Mouse (Mus musculus): ENCODE measurements around the gene Msrb2. TPM values are rescaled to one million over a fixed set of nuclear protein-coding genes. Genes with fewer than 3 reads are reported as not detected.
A peak's percentile ranks its signal among the peaks of the same experiment; 100 is the strongest.

Gene Msrb2
- 9.7 and 9.9 TPM in 2 replicates for polyA plus RNA-seq (2014; fragmentation: Nextera tagmentation; extraction: Ambion mirVana)

GRCm38 (mm10) chr2:19371390-19372158, at the start of gene Msrb2:
Gene Msrb2, plus strand, starts transcription at chr2:19371440.
- ATAC-seq = peak; percentile 88
- 2% methylated on average over 39 of the region's 39 CpGs for WGBS
- peak; percentile 64 for DNase-seq (ENCODE audit: low spot score)
- H3K36me3 ChIP-seq (ENCODE audit: control insufficient read depth, insufficient read depth, low read length) = no peaks in the 10 kb centered on the region
- H3K9me3 ChIP-seq (replicated peaks; ENCODE audit: control insufficient read depth, low read length) = no peaks in the 10 kb centered on the region
- no peak within 1 kb of the TSS for H3K27ac ChIP-seq (ENCODE audit: low read depth, low read length)
- no peaks in the 10 kb centered on the region for H3K27me3 ChIP-seq (replicated peaks; ENCODE audit: control insufficient read depth, insufficient read depth, low read length)
- H3K4me3 ChIP-seq (ENCODE audit: low read depth, low read length) = peak within 1 kb of the TSS; percentile 59
- no peaks in the 10 kb centered on the region for H3K4me1 ChIP-seq (ENCODE audit: control insufficient read depth, insufficient read depth, low read length)
- H3K4me2 ChIP-seq (ENCODE audit: low read length) = peak within 1 kb of the TSS; percentile 63
- H3K9ac ChIP-seq (ENCODE audit: low read length) = peak within 1 kb of the TSS; percentile 67

DNA sequence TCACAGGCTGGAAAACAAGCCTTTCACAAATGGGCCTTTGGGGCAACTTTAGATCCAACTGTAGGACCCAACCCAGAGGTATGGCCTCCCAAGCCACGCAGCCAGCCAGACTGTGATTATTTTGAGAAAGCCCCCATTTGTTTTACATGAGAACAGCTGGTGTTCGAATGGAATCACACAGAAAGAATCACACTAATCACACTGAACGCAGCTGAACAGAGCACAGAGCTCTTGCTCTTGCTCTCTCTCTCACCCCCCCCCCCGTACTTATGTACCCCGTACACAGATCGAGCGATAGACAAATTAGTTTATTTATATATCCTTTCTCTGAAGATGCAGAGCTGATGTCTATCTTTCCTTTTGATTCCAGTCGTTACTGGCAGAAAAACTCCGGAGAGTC, 48.8 kb upstream of the Msrb2 start:
- 67% methylated on average over 9 of the region's 9 CpGs for WGBS
- DNase-seq (ENCODE audit: low spot score) = peak; percentile 29
- H3K9me3 ChIP-seq (replicated peaks; ENCODE audit: control insufficient read depth, low read length) = no peaks in the 10 kb centered on the region
- H3K4me1 ChIP-seq (ENCODE audit: control insufficient read depth, insufficient read depth, low read length) = no peaks in the 10 kb centered on the region
- no peaks in the 10 kb centered on the region for H3K36me3 ChIP-seq (ENCODE audit: control insufficient read depth, insufficient read depth, low read length)
- no peak overlapping the region for H3K9ac ChIP-seq (ENCODE audit: low read length)
- H3K4me3 ChIP-seq (ENCODE audit: low read depth, low read length) = no peak overlapping the region
- no peak overlapping the region for H3K4me2 ChIP-seq (ENCODE audit: low read length)
- peak; percentile 23; the same call in 1 of the 2 replicates for ATAC-seq
- no peaks in the 10 kb centered on the region for H3K27me3 ChIP-seq (replicated peaks; ENCODE audit: control insufficient read depth, insufficient read depth, low read length)
- no peak overlapping the region for H3K27ac ChIP-seq (ENCODE audit: low read depth, low read length)

- Histone ChIP-seq H3K9me3 (replicated peaks; ENCODE audit: control insufficient read depth, low read length) (no peaks in the 10 kb centered on the region), H3K27ac (ENCODE audit: low read depth, low read length) (no peak overlapping the region), H3K27me3 (replicated peaks; ENCODE audit: control insufficient read depth, insufficient read depth, low read length) (no peaks in the 10 kb centered on the region), H3K4me2 (ENCODE audit: low read length) (no peak overlapping the region), H3K36me3 (ENCODE audit: control insufficient read depth, insufficient read depth, low read length) (no peaks in the 10 kb centered on the region), H3K4me3 (ENCODE audit: low read depth, low read length) (no peak overlapping the region), H3K9ac (ENCODE audit: low read length) (no peak overlapping the region), H3K4me1 (ENCODE audit: control insufficient read depth, insufficient read depth, low read length) (no peaks in the 10 kb centered on the region)
- WGBS = 79% methylated on average over 1 of the region's 1 CpGs
- DNase-seq (ENCODE audit: low spot score) = no peak
- no peak for ATAC-seq
Measured at GRCm38 (mm10) chr2:19326376-19326775, 44.9 kb upstream of the Msrb2 start.

DNA sequence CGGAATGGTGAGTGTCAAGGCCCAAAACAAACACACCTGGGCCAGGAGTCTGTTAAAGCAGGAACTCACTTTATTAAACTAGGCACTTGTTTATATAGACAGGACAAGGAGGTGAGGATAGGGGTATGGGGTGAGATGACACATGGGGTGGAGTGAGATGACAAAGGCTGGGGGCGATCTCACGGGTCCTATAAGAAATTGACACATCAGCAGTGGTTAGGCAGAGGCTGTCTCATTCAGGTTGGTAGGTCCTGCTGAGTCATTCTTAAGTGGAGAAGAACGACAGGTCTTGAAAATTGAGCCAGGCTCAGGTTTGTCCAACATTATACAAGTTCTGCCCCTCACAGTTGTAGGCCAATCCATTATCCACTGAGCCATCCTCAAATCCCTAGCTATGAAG, 43.4 kb upstream of the Msrb2 start:
- no peak overlapping the region for H3K4me3 ChIP-seq (ENCODE audit: low read depth, low read length)
- no peaks in the 10 kb centered on the region for H3K9me3 ChIP-seq (replicated peaks; ENCODE audit: control insufficient read depth, low read length)
- H3K36me3 ChIP-seq (ENCODE audit: control insufficient read depth, insufficient read depth, low read length) = no peaks in the 10 kb centered on the region
- no peak overlapping the region for H3K9ac ChIP-seq (ENCODE audit: low read length)
- 74% methylated on average over 4 of the region's 4 CpGs for WGBS
- ATAC-seq (no peak), DNase-seq (ENCODE audit: low spot score) (no peak)
- no peaks in the 10 kb centered on the region for H3K27me3 ChIP-seq (replicated peaks; ENCODE audit: control insufficient read depth, insufficient read depth, low read length)
- H3K4me2 ChIP-seq (ENCODE audit: low read length) = no peak overlapping the region
- no peak overlapping the region for H3K27ac ChIP-seq (ENCODE audit: low read depth, low read length)
- no peaks in the 10 kb centered on the region for H3K4me1 ChIP-seq (ENCODE audit: control insufficient read depth, insufficient read depth, low read length)

GRCm38 (mm10) chr2:19343901-19344635, 27.2 kb upstream of the Msrb2 start:
- DNase-seq (ENCODE audit: low spot score) = peak; percentile 29
- Histone ChIP-seq H3K4me2 (ENCODE audit: low read length) (peak overlapping the region; percentile 31; the same call in 1 of the 2 replicates), H3K4me1 (ENCODE audit: control insufficient read depth, insufficient read depth, low read length) (no peaks in the 10 kb centered on the region), H3K27me3 (replicated peaks; ENCODE audit: control insufficient read depth, insufficient read depth, low read length) (no peaks in the 10 kb centered on the region), H3K9ac (ENCODE audit: low read length) (no peak overlapping the region), H3K36me3 (ENCODE audit: control insufficient read depth, insufficient read depth, low read length) (no peaks in the 10 kb centered on the region), H3K27ac (ENCODE audit: low read depth, low read length) (no peak overlapping the region), H3K4me3 (ENCODE audit: low read depth, low read length) (peak overlapping the region; percentile 13; the same call in 1 of the 2 replicates), H3K9me3 (replicated peaks; ENCODE audit: control insufficient read depth, low read length) (no peaks in the 10 kb centered on the region)
- peak; percentile 65 for ATAC-seq
- 48% methylated on average over 10 of the region's 10 CpGs for WGBS

DNA sequence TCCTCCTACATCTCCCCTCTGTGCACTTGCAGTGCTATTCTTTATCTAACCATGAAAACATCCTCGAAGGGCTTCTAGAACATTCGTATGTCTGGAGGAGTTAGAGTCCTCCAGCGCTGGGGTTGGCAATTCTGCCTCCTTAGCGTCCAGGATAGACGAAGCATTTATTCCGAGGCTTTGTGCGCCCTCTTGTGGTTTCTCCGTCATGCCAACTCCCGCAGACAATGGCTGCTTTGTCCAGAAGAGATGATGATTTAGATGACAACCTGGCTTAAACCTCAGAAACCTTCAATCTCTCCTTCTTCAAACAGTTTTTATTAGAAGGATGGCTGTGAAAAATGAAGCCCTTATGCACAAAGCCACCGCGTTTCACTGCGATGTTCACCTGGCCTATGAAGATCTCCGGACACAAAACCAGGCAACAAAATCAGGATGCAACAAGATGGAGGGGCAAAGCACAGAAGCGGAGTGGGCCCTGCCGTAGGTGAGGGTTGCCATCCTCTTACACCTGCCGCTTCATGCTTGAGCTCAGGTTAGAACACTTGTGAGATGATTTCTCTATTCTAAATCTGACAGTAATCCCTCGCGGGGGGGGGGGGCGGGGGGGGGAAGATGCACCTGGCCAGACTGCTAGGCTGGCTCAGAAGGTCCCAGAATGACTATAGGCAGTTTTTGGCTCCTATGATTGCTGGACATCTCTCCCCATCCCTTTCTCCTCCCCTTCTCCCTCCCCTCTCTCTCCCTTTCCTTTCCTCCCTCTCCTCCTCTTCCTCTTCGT, 26.4 kb upstream of the Msrb2 start:
- WGBS = 29% methylated on average over 19 of the region's 20 CpGs
- Histone ChIP-seq H3K9ac (ENCODE audit: low read length) (peak overlapping the region; percentile 47; the same call in 1 of the 2 replicates), H3K4me3 (ENCODE audit: low read depth, low read length) (peak overlapping the region; percentile 13), H3K4me2 (ENCODE audit: low read length) (peak overlapping the region; percentile 31), H3K9me3 (replicated peaks; ENCODE audit: control insufficient read depth, low read length) (no peaks in the 10 kb centered on the region), H3K36me3 (ENCODE audit: control insufficient read depth, insufficient read depth, low read length) (no peaks in the 10 kb centered on the region), H3K27me3 (replicated peaks; ENCODE audit: control insufficient read depth, insufficient read depth, low read length) (no peaks in the 10 kb centered on the region), H3K27ac (ENCODE audit: low read depth, low read length) (no peak overlapping the region), H3K4me1 (ENCODE audit: control insufficient read depth, insufficient read depth, low read length) (no peaks in the 10 kb centered on the region)
- ATAC-seq (peak; percentile 93), DNase-seq (ENCODE audit: low spot score) (peak; percentile 96)

DNA sequence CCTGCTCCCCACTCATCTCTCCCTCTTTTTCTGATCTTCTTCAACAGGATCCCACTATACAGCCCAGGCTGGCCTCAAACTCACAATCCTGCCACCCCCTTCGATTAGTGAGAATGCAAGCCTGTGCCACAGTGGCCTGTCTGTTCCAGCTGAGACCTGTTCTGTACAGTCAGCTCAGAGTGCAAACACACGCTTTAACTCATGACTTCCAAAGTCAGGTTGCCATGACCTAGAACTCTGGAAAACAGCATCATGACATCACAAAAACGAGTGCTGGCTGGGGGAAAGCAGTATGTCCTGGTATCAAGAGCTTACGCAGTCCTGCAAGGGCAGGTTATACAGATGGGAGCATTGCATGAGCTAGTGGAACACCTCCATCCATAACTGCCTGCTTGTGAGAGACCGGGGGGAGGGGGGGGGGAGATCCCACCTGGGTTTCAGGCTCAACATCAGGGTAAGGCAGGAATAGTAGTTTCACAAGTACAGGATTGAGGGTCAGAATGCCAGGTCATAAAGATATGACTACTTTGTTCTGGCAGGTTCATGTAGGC, 25.8 kb upstream of the Msrb2 start:
- Histone ChIP-seq H3K9me3 (replicated peaks; ENCODE audit: control insufficient read depth, low read length) (no peaks in the 10 kb centered on the region), H3K4me1 (ENCODE audit: control insufficient read depth, insufficient read depth, low read length) (no peaks in the 10 kb centered on the region), H3K27ac (ENCODE audit: low read depth, low read length) (no peak overlapping the region), H3K36me3 (ENCODE audit: control insufficient read depth, insufficient read depth, low read length) (no peaks in the 10 kb centered on the region), H3K4me3 (ENCODE audit: low read depth, low read length) (no peak overlapping the region), H3K4me2 (ENCODE audit: low read length) (peak overlapping the region; percentile 31; the same call in 1 of the 2 replicates), H3K27me3 (replicated peaks; ENCODE audit: control insufficient read depth, insufficient read depth, low read length) (no peaks in the 10 kb centered on the region), H3K9ac (ENCODE audit: low read length) (0 out of 2 replicates have a peak overlapping the region, but pooled peaks have one; percentile 47)
- 79% methylated on average over 5 of the region's 5 CpGs for WGBS
- ATAC-seq = peak; percentile 54
- no peak for DNase-seq (ENCODE audit: low spot score)

DNA sequence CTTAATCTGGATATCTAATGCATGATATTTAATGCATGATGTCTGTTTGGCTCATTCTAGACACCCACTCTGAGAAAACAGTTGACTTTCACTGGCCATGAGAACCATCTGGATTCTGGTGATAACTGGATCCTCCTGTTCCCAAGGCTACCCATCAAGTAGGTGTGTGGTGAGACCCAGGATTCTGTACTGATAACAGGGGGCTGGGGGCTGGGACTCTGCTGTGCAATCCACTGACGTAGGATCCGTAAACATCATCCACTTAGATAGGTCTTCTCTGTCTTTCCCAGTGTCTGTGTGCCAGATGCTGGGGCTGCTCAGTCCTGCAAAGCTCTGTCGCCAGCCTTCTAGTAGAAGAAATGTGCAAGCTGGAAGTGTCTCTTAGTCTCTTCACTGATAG, 22.8 kb upstream of the Msrb2 start:
- DNase-seq (ENCODE audit: low spot score) (no peak), ATAC-seq (no peak)
- Histone ChIP-seq H3K4me3 (ENCODE audit: low read depth, low read length) (no peak overlapping the region), H3K36me3 (ENCODE audit: control insufficient read depth, insufficient read depth, low read length) (no peaks in the 10 kb centered on the region), H3K9ac (ENCODE audit: low read length) (no peak overlapping the region), H3K4me2 (ENCODE audit: low read length) (no peak overlapping the region), H3K4me1 (ENCODE audit: control insufficient read depth, insufficient read depth, low read length) (no peaks in the 10 kb centered on the region), H3K27me3 (replicated peaks; ENCODE audit: control insufficient read depth, insufficient read depth, low read length) (no peaks in the 10 kb centered on the region), H3K27ac (ENCODE audit: low read depth, low read length) (no peak overlapping the region), H3K9me3 (replicated peaks; ENCODE audit: control insufficient read depth, low read length) (no peaks in the 10 kb centered on the region)
- 89% methylated on average over 3 of the region's 3 CpGs for WGBS
